Mouse (Mus musculus) lung, postnatal 0 days (tissue): ENCODE results near the gene Prg2.

Source experiments
- CTCF ChIP-seq: IDR thresholded peaks from 2 replicates; pipeline ENCODE4 v1.5.1; 2016; ENCODE audit warnings: antibody characterized with exemption, mild to moderate bottlenecking
- EP300 ChIP-seq: IDR thresholded peaks from 2 replicates; pipeline ENCODE4 v1.6.1; 2016; ENCODE audit warnings: antibody characterized with exemption, mild to moderate bottlenecking, control low read depth

GRCm38 (mm10) chr2:84948252-84948651, 32.0 kb upstream of the Prg2 start:
- TF ChIP-seq CTCF (no peak), EP300 (no peak)
